Mouse (Mus musculus) gastrocnemius, adult 2 months (tissue): ENCODE measurements around the gene Sugp2. TPM values are rescaled to one million over a fixed set of nuclear protein-coding genes. Genes with fewer than 3 reads are reported as not detected.

ENCODE experiments used
- DNase-seq: peaks from one replicate; pipeline ENCODE4 v3.0.0; 2022
- H3K27ac ChIP-seq: fragments of 200-600 bp; 2 replicates; pipeline ENCODE4 v1.8.1; 2022; ENCODE audit warnings: mild to moderate bottlenecking
- H3K4me3 ChIP-seq: fragments of 200-600 bp; 2 replicates; pipeline ENCODE4 v1.8.1; 2022; ENCODE audit warnings: mild to moderate bottlenecking, moderate library complexity
- CTCF ChIP-seq: fragments of 200-600 bp; IDR thresholded peaks from 2 replicates; pipeline ENCODE4 v1.8.1; 2022; ENCODE audit warnings: antibody characterized with exemption, mild to moderate bottlenecking, moderate library complexity
- intact Hi-C: fragments of 180-260 bp; cut with DNase I; formaldehyde crosslinking; loops from one replicate; pipeline ENCODE4 v1.15.1; 2025
- total RNA-seq, 2 experiments: library from RNA; stranded (reverse); gene quantifications; 2 replicates each; pipeline ENCODE4 v1.2.3; 2021

The Sugp2 gene
- total RNA-seq, 2 experiments from 2014 or later, result 41.8 to 50.7 TPM

DNA sequence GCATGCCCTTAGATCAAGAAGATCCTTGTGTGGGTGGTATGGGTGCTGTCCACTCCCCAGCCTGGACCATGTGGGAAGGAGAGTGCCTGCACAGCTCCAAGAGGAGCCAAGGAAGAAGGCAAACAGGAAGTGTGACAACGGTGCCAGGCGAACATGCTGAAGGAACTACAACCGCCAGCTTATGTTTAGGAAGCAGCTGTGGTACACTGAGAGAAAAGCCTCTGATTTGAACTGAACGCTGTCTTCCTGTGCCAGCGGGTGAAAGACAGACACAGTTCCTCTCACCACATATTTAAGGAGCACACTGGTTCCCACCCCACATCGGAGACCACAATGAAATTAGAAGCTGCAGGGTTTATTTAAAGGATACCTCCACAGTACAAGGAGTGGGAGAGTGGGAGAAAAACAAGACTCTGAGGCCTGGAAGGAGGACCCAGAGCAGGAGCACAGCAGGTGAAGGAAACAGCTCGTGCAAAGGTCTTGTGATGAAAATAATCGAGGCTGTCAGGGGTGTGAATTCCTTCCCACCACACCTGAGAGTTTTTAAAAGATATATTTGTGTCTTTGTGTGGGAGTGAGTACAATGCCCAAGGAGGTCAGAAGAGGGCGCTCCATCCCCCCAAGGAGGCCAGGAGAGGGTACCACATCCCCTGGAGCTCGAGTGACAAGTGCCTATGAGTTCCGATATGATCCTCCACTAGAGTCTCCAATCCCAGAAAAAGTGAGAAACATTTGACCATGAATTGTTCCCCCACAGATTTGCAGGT, 35.0 kb downstream of the Sugp2 start:
- DNase-seq, result no peak
- Histone ChIP-seq H3K27ac (0 out of 2 replicates have a peak overlapping the region, but pooled peaks have one; percentile 35), H3K4me3 (no peak overlapping the region)
- peak; percentile 52 for TF ChIP-seq CTCF
- intact Hi-C loops, result no loop called here

DNA sequence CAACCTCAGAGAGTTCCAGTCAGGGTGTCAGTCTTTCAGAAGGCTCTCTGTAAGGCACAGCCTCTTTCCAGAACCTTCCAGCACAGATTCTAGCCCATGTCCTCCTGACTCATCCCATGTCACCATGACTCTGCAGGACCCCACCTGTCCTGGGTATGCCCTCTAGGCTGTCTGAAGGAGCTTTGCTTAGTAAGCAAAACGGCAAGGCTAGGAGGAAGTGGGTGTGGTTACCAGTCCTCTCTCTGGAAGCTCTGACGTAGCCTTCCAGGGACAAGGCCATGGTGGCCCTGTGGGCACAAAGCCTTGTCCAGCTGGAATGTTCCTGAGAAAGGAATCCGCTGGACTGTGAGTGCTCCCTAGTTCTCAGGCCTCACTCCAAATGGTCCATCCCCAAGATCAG, 38.9 kb downstream of the Sugp2 start:
- intact Hi-C loops, result no loop called here
- TF ChIP-seq CTCF, result no peak
- Histone ChIP-seq H3K27ac (no peak overlapping the region), H3K4me3 (no peak overlapping the region)
- DNase-seq, result no peak

DNA sequence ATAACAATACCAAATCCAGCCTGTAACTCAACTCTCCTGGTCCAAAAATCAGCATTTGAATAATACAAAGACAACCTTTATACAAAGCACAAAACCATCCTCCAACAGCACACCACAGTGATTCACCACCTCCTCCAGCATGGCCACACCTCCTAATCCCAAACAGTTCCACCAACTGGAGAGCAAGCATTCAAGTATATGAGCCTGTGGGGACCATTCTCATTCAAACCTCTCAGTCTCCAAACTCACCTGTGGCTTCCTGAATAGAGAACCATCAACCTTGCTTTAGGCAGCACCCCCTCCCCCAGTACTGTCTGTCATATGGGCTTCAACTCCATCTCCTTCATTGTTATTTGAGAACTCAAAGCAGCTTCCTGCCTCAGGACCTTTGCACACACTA, 40.3 kb downstream of the Sugp2 start:
- no peak for TF ChIP-seq CTCF
- intact Hi-C loops, result no loop called here
- H3K27ac ChIP-seq, result no peak overlapping the region
- H3K4me3 ChIP-seq, result no peak overlapping the region
- no peak for DNase-seq

DNA sequence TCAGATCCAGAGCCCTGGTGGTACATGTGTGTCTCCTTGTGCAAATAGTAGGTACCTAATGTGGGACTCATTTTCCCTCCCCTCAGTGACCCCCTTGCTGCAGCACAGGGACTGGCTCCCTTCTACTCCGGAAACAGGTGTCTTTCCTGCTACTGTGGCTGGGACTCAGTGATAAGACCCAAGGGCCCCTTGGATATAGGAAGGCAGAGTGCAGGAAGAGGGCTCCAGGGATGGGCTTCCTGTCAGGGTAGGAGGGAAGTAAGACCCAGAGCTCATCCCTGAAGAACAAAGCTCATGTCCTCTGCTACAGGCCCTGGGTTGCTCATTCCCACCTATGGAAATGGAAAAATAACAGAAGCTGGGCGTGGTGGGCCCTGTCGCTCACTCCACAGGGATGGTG, 42.5 kb downstream of the Sugp2 start:
- Histone ChIP-seq H3K4me3 (no peak overlapping the region), H3K27ac (peak overlapping the region; percentile 20; the same call in 1 of the 2 replicates)
- intact Hi-C loops, result no loop called here
- no peak for DNase-seq
- TF ChIP-seq CTCF, result no peak

DNA sequence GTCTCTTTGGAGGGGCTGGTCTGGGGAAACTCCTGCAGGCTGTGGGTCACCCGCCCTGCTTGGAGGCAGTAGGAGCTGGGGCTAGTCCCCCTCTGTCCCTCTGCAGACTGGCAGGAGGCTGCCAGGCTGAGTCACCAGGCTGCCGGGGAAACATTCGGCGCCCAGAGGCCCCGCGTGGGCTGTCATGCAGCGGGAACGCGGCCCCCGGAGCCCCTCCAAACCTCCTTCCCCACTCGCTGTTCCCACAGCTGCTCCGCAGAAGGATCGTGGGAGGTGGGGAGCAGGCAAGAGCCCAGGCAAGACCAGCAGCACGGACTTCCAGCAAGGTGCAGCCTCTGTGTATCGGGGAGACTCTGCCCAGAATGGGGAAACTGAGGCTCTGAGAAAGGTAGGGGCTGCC, 44.1 kb downstream of the Sugp2 start:
- no peak for DNase-seq
- TF ChIP-seq CTCF, result no peak
- intact Hi-C loops, result no loop called here
- Histone ChIP-seq H3K27ac (no peak overlapping the region), H3K4me3 (no peak overlapping the region)

DNA sequence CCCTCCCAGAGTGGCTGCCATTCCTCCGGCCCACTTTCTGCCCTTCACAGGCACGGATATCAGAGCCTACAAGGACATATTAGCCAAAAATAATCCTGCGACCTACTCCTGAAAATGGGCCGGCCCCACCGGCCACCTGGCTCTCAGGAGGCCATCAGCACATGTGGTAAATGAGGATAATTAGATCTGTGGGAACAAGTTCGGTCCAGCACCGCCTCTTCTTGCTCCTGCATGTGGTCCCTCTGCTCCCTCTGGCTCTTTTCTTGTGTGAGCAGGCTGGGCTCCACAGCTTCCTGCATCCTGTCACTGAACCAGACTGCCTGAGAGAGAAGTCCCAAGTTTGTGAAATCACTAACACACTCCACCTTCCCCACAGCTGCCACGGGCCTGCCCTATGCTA, 45.2 kb downstream of the Sugp2 start:
- DNase-seq, result no peak
- TF ChIP-seq CTCF, result no peak
- Histone ChIP-seq H3K27ac (peak overlapping the region; percentile 31), H3K4me3 (no peak overlapping the region)
- intact Hi-C loops, result no loop called here

DNA sequence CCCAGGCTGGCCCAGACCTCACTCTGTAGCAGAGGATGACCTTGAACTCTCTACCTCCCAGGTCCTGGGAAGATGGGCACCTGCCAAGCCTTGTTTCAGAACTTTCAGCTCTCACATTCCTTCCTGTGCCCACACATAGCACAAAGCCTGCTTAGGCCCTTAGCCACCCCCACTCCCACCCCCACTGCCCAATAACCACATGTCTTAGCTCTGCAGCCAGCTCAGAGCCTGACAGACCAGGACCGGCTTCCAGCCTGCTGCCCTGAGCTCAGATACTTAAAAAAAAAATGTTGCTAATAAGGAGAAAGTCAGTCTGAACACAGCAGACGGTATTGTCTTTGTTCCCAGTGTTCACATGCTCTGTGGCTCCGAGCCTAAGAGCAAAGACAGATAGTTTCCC, 47.0 kb downstream of the Sugp2 start:
- no peak for DNase-seq
- TF ChIP-seq CTCF, result no peak
- intact Hi-C loops, result no loop called here
- Histone ChIP-seq H3K4me3 (no peak overlapping the region), H3K27ac (peak overlapping the region; percentile 8; the same call in 1 of the 2 replicates)

DNA sequence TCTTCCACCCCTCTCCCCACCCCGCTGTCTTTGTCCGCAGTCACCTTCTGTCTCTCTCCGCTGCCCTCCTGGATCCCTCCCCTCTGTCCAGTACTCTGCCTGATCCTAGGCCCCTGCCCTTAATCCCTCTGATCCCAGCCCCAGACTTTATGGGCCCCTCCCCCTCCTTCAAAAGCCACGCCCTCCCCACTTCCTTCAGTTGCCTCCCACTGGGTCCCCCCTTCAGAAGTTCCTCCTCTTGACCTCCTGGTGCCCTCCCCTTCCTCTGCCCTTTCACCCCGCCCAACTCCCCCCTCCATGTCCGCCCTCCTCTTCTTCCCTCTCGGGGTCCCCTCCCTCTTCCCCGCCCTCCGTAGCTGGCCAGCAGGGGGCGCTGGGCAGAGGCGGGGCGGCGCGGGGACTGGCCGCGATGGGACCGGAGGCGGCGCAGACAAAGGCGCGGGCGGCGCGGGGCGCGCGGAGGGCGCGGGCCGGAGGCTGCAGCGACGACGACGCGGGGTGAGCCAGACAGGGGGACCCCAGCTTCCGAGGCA, 48.6 kb downstream of the Sugp2 start, which contains the start of gene Homer3:
Gene Homer3, plus strand, starts transcription at position 225 of the 533 bp plus-strand sequence.
- peak within 1 kb of the TSS; percentile 89 for H3K27ac ChIP-seq

DNA sequence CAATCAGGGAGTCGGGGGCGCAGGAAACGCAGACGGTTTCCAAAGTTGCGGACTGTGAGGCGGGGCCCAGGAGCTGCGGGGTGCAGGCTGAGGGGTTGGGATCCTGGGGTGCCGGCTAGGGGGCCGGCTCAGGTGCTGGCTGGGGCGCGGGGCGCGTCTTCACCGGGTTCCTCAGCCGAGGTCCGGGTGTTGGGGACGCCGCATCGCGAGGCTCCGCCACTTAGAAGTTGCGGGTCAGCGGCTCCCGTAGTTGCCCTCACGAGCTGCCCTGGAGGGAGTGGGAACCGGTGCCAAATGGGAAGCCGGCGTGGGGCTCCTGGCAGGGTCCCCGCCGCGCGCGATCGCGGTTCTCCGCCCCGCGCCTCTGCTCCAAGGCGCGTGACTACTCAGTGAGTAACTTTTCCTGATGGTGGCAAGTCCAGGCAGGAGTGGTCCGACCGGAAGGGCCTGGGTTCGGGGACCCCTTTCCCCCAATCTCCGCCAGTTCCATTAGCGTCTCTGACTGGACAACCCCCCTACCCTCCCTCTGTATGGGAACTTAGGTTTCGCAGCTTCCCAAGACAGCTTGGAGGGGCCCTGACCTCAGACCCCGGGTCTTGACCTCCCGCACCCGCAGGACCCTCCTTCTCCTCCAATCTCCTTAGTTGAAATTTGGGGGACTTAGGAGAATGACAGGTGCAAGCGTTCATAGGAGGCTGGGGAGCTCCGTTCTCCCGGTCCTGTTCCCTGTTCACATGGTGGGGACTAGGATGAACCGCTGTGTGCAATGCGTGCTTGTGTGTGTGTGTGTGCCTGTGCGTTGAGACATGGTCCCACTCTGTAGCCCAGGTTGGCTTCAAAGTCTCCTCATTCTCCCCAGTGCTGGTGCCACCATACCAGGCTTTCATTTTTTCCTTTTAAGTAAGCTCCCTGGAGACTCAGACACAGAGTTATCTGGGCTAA, 49.4 kb downstream of the Sugp2 start:
- intact Hi-C loops, result no loop called here
- TF ChIP-seq CTCF, result no peak

More for the DNA sequence above, 48.6 kb downstream of the Sugp2 start, which contains the start of gene Homer3:
- peak; percentile 94 for DNase-seq
- TF ChIP-seq CTCF, result peak; percentile 91
- intact Hi-C loops, result no loop called here
- peak within 1 kb of the TSS; percentile 83 for H3K4me3 ChIP-seq

DNA sequence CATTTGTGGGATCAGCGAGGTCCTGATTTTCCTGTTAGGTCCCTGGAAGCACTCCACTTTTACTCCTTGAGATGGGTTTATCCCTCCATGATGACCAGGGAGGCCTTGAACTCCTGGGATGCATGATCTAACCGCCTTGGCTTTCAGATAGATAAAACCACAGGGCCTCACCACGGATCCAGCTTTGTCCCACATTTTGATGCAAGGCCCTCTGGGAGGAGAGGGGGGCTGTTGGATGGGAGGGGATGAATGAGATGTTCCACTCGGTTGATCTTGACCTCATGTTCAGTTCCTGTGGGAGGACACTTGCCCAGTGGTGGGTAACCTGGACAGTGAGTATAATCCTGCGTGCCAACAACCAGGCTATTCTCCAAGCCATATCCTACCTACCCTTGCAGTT, 50.4 kb downstream of the Sugp2 start:
- Histone ChIP-seq H3K4me3 (no peak overlapping the region), H3K27ac (no peak overlapping the region)
- TF ChIP-seq CTCF, result no peak
- intact Hi-C loops, result no loop called here
- DNase-seq, result no peak

More for the DNA sequence above, 49.4 kb downstream of the Sugp2 start:
- peak overlapping the region; percentile 83 for H3K4me3 ChIP-seq
- peak overlapping the region; percentile 89 for H3K27ac ChIP-seq
- DNase-seq, result no peak

DNA sequence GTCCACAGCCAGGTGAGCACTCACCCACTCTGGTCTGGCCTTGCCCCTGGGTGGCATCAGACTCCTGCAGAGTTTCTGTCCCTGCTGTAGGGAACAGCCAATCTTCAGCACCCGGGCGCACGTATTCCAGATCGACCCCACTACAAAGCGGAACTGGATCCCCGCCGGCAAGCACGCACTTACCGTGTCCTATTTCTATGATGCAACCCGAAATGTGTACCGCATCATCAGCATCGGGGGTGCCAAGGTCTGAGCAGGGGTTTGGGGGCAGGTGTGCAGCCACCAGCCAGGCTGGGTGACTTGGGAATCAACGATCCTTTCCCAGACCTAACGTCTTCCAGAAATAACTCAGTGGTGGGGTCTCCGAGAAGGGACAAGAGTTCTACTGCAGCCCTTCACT, 51.3 kb downstream of the Sugp2 start:
- Histone ChIP-seq H3K27ac (no peak overlapping the region), H3K4me3 (no peak overlapping the region)
- no peak for TF ChIP-seq CTCF
- no peak for DNase-seq
- intact Hi-C loops, result no loop called here

DNA sequence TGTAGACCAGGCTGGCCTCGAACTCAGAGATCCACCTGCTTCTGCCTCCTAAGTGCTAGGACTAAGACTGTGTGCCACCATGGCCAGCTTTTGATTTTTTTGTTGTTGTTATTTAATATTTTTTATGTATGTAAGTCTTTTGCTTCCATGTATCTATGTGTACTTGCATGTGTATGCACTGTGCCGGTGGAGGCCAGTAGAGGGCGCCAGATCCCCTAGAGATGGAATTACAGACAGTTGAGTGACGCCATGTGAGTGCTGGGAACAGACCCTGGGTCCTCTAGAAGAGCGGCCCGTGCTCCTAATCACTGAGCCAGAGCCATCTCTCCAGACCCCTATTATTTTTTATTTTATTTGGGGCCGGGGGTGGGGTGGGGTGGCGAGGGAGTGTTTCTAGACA, 52.7 kb downstream of the Sugp2 start:
- Histone ChIP-seq H3K27ac (no peak overlapping the region), H3K4me3 (no peak overlapping the region)
- intact Hi-C loops, result no loop called here
- peak; percentile 49 for TF ChIP-seq CTCF
- DNase-seq, result no peak

DNA sequence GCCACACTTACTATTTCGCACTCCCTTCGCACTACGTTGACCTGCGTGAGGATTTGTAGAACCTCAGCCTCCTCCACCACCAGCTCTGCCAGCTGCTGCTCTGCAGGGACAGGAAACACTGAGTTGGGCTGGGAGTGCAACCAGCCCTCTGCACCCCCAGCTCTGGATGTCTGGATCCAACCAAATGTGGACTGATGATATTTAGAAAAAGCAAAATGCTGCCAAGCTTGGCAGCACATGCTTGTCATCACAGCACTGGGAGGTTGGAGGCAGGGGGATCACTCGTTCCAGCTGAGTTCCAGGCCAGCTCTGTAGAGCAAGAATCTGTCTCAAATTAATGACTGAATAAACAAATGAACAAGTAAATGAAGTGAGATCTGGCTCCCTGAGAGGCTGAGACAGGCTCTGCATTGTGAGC, 60.0 kb downstream of the Sugp2 start:
- Histone ChIP-seq H3K4me3 (no peak overlapping the region), H3K27ac (no peak overlapping the region)
- TF ChIP-seq CTCF, result no peak
- DNase-seq, result no peak
- intact Hi-C loops, result no loop called here
